Mouse (Mus musculus) cerebellum, adult 8-10 months (tissue): Measurements from ENCODE around the gene Grasp.

Experiments used
- DNase-seq: peaks from one replicate; pipeline ENCODE4 v3.0.0; 2022

Grasp gene

DNA sequence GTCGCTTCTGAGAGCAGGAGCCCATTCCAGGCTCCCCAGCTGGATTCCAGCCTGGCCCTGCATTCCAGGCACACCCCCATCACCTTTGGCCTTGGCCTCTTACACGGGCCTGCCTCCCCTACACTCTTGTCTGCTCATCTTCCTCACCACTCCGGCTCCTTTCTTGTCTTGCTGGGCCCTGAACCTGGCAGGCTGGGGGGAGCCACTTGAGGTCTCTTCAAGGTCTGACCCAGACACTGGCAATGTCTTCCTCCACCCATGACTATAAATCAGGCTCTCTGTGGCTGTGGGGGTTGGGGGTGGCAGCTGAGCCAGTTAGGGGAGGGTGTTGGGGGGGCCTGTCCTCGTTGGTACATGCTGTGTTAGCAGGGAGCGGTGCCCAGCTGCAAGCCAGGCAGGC lies 54.6 kb downstream of the Grasp start:
- no peak for DNase-seq

GRCm38 (mm10) chr15:101279430-101279999 lies 55.5 kb downstream of the Grasp start:
- DNase-seq, result no peak
